Mouse (Mus musculus) lung, adult 2 months (tissue): ENCODE measurements around the gene Pakap.

Experiments
- CTCF ChIP-seq: fragments of 200-500 bp; IDR thresholded peaks from 2 replicates; pipeline ENCODE4 v1.5.1; 2011; ENCODE audit warnings: mild to moderate bottlenecking, low read length, control low read depth; ENCODE audit not compliant: insufficient read depth
- POLR2A ChIP-seq: fragments of 200-500 bp; IDR thresholded peaks from 2 replicates; pipeline ENCODE4 v1.6.1; 2011; ENCODE audit warnings: low read depth, mild to moderate bottlenecking, control low read depth, low read length, borderline replicate concordance; ENCODE audit errors: extremely low read depth

DNA sequence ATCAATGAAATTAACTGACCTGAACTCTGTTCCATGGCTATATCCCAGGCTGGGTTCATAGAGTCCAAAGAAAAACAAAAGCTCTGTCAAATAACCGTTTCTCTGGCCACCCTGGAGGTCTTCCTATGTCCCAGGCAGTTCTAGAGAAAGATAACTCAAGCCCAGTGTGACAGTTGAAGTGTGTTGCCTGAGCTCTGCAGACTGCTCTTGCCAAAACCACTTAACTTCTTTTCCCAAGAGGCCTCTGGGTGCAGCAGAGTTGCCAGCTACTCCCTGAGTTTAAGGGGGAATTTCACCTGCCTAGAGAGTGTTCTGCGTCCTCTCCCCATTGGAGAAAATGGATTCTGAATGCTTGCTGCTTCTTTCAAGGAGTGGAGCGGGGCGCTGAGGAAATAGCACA is 24.8 kb downstream of the Pakap start:
- no peak for TF ChIP-seq CTCF
- TF ChIP-seq POLR2A: no peak
